Mouse (Mus musculus): Measurements from ENCODE around the gene A930009A15Rik. TPM values are rescaled to one million over a fixed set of nuclear protein-coding genes. Genes with fewer than 3 reads are reported as not detected.

A930009A15Rik gene
- polyA plus RNA-seq, 1 experiment from 2014 or later = not detected

GRCm38 (mm10) chr10:115623956-115624671 is 54.3 kb downstream of the A930009A15Rik start:
- no peaks in the 10 kb centered on the region for H3K9me3 ChIP-seq (ENCODE audit: control insufficient read depth, low read length)
- H3K9ac ChIP-seq (ENCODE audit: low read depth, low read length) = no peak overlapping the region
- no peak overlapping the region for H3K4me2 ChIP-seq (ENCODE audit: low read depth, low read length)
- H3K36me3 ChIP-seq (ENCODE audit: control insufficient read depth, insufficient read depth, low read length) = no peaks in the 10 kb centered on the region
- 65% methylated on average over 15 of the region's 15 CpGs for WGBS
- no peak overlapping the region for H3K4me3 ChIP-seq (ENCODE audit: low read length)
- H3K27ac ChIP-seq (ENCODE audit: low read length) = no peak overlapping the region
- H3K27me3 ChIP-seq (replicated peaks; ENCODE audit: control insufficient read depth, insufficient read depth, low read length) = no peaks in the 10 kb centered on the region
- H3K4me1 ChIP-seq (ENCODE audit: control insufficient read depth, insufficient read depth, low read length) = no peaks in the 10 kb centered on the region
- ATAC-seq = no peak

GRCm38 (mm10) chr10:115624957-115625356 is 55.2 kb downstream of the A930009A15Rik start:
- 54% methylated on average over 2 of the region's 2 CpGs for WGBS
- H3K4me1 ChIP-seq (ENCODE audit: control insufficient read depth, insufficient read depth, low read length) = no peaks in the 10 kb centered on the region
- no peaks in the 10 kb centered on the region for H3K36me3 ChIP-seq (ENCODE audit: control insufficient read depth, insufficient read depth, low read length)
- no peaks in the 10 kb centered on the region for H3K27me3 ChIP-seq (replicated peaks; ENCODE audit: control insufficient read depth, insufficient read depth, low read length)
- ATAC-seq = peak; percentile 63
- no peak overlapping the region for H3K4me3 ChIP-seq (ENCODE audit: low read length)
- H3K9ac ChIP-seq (ENCODE audit: low read depth, low read length) = no peak overlapping the region
- H3K4me2 ChIP-seq (ENCODE audit: low read depth, low read length) = no peak overlapping the region
- H3K27ac ChIP-seq (ENCODE audit: low read length) = no peak overlapping the region
- H3K9me3 ChIP-seq (ENCODE audit: control insufficient read depth, low read length) = no peaks in the 10 kb centered on the region

GRCm38 (mm10) chr10:115626678-115627077 is 56.9 kb downstream of the A930009A15Rik start:
- 85% methylated on average over 6 of the region's 6 CpGs for WGBS
- H3K4me1 ChIP-seq (ENCODE audit: control insufficient read depth, insufficient read depth, low read length) = no peaks in the 10 kb centered on the region
- H3K27me3 ChIP-seq (replicated peaks; ENCODE audit: control insufficient read depth, insufficient read depth, low read length) = no peaks in the 10 kb centered on the region
- H3K4me3 ChIP-seq (ENCODE audit: low read length) = no peak overlapping the region
- H3K9me3 ChIP-seq (ENCODE audit: control insufficient read depth, low read length) = no peaks in the 10 kb centered on the region
- no peak overlapping the region for H3K4me2 ChIP-seq (ENCODE audit: low read depth, low read length)
- no peak overlapping the region for H3K27ac ChIP-seq (ENCODE audit: low read length)
- H3K9ac ChIP-seq (ENCODE audit: low read depth, low read length) = no peak overlapping the region
- H3K36me3 ChIP-seq (ENCODE audit: control insufficient read depth, insufficient read depth, low read length) = no peaks in the 10 kb centered on the region
- no peak for ATAC-seq

Other genes with a start within 250 kb of the A930009A15Rik start
- gene Tmem19, start 207.5 kb upstream of the A930009A15Rik start, polyA plus RNA-seq (2015; fragmentation: Nextera tagmentation; extraction: Ambion mirVana) = 35.2 and 43.4 TPM in 2 replicates
- gene Thap2, start 185.5 kb upstream of the A930009A15Rik start, polyA plus RNA-seq (2015; fragmentation: Nextera tagmentation; extraction: Ambion mirVana) = 18.6 and 22.6 TPM in 2 replicates
- gene Zfc3h1, start 185.0 kb upstream of the A930009A15Rik start, polyA plus RNA-seq (2015; fragmentation: Nextera tagmentation; extraction: Ambion mirVana) = 11.5 and 15.0 TPM in 2 replicates
- gene Lgr5, start 17.8 kb downstream of the A930009A15Rik start, polyA plus RNA-seq (2015; fragmentation: Nextera tagmentation; extraction: Ambion mirVana) = 4.1 and 5.0 TPM in 2 replicates
- 229 and 235 TPM in 2 replicates for gene Tspan8, start 246.8 kb downstream of the A930009A15Rik start, polyA plus RNA-seq (2015; fragmentation: Nextera tagmentation; extraction: Ambion mirVana)